Mouse (Mus musculus): ENCODE measurements at regions not wholly inside any gene's neighbourhood (a gene's known extent, or its start where the extent isn't known, plus 50 kb on each side); places are given as distances from the start of the nearest gene placed in this dataset.

DNA sequence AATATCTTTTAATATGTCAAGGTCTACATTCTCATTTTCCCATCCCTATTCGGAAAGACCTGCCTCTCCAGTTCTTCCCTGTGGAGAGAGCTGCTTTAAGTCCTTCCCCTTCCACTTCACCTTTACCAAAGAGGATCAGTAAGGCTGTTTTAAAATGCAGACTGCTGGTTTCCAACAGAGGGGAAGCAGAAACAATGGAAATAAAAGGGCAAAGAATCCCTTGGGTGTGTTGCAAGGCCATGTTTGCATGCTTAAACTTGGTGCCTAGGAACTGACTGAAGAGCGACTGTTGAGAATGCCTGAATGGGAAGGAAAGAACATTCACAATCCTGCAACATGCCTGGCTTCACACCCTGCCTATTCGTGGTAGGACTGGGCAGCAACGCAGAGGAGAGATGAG, 2759.1 kb upstream of the 5930422O12Rik start:
- DNase-seq, result no peak

DNA sequence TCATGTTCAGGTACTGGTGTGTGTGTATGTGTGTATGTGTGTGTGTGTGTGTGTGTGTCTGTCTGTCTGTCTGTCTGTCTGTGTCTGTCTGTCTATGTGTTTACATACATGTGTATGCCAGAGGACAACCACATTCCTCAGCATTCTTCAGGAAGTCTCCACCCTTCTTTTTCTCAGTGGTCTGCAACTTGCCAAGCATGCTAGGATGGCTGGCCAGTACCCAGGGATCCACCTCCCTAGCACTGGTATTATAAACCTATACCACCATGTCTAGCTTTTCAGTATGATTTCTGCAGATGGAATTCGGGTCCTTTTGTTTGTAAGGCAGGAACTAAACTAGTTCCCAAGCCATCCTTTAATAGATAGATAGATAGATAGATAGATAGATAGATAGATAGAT, 2751.1 kb upstream of the 5930422O12Rik start:
- DNase-seq, result no peak

DNA sequence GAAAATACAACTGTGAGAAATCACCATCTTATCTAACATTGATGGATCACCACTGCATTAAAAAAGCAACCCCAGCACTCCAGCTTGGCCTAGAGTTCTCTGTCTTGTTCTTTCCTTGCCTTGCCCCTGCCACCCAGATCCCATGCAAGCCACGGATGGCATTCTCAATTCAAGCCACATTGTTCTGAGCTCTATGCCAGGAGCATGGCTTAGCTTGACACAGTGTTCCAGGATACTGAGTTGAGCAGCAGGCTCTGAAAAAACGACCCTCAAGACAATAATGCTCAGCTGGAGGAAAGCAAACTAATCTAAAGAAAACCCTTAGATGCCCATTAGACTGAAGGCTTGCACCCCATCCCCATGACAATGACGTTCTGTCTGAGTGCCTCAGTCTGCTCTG, 2746.3 kb upstream of the 5930422O12Rik start:
- DNase-seq, result no peak

DNA sequence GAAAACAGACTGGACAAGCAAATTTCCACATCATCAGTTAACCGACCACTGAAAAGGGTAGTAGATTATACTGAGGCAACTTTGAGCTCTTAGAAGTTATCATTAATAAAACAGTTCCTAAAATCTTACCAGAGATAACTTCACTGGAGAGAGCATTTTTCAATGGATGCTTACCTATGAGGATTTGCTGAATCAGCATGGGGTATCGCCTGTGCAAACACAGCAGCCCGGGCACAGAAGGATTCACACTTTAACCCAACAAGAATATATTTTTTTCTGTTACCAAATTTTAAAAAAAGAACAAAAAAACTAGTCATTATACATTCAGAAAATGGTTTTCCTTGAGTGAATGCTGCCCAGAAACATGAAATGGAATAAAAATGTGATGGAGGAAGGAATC, 2742.0 kb upstream of the 5930422O12Rik start:
- DNase-seq, result no peak

DNA sequence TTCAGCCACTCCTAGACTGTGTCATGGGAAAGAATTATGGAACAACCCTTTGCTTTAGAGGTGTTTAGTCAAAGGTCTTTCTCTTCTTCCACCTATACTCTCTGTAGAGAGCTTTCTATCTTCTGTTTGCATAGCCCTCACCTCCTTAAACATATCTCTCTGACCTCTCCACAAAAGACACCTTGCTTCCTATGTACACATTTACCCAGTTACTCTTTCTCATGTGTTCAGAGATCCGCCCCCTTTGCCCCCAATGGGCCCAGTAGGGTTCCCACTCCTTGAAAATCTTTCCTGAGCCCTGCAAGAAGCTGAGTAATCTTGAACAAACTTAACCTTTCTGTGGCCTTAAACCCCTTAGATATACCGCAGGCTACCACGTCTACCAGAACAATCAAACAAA, 2734.4 kb upstream of the 5930422O12Rik start:
- no peak for DNase-seq

DNA sequence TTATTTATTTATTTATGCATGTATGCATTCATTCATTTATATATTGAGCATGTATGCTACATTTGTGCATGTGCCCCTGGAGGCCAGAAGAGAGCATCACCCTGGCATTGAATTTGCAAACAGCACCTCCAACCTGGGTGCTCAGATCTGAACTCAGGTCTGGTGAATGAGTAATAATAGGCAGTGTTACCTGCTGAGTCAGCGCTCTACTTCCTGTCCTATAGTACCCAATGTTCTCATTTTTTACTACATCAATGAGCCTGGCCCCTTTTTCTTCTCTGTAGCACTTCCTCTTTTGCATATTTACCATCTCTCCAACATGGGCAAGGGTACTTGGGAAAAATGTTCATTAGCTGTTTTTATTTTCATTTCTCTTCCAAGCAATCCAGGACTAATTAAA, 2711.9 kb upstream of the 5930422O12Rik start:
- no peak for DNase-seq

DNA sequence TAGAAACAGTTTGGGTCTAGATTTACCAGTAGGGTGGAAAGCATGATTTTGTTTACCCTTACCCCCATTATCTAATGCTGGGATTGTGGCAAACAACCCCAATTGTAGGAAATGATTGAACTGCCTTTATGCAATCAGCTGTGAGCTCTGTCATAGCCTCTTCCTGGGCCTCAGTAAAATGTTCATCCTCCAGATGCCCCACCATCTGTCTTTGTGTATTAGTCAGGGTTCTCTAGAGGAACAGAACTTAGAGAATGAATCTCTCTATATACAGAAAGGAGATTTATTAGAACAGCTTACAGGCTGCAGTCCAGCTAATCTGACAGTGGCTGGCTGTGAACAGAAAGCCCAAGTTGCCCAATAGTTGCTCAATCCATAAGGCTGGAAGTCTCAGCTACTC, 2698.1 kb upstream of the 5930422O12Rik start:
- no peak for DNase-seq

DNA sequence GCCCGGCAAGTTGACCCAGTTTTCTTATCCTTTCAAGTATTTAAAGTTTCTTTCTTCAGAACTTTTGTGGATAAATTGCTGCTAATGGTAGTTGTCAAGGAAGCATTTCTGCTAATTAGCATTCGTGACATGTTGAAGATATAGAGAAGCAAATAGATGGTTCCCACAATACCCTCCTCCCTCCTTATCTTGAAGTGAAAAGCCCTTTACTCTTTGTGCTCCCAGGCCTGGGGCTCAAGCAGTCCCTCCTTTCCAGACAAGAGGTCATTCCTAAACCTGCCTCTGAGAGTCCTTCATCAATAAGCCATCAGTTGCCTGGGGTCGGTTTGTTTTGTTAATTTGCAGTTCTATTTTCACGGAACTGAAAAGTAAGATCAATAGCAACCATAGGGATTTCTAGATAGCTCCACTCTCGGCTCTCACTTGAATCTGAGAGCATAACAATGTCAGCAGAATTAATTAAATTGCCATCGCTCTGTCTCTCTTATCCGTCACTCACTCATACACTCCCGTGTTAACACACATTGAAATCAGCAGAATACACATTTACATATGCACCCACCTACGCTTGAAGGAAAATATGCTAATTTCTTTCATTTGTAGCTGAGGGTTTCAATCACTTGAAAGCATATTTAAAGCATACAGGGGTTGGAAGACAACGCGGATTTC, 2695.8 kb upstream of the 5930422O12Rik start:
- no peak for DNase-seq

DNA sequence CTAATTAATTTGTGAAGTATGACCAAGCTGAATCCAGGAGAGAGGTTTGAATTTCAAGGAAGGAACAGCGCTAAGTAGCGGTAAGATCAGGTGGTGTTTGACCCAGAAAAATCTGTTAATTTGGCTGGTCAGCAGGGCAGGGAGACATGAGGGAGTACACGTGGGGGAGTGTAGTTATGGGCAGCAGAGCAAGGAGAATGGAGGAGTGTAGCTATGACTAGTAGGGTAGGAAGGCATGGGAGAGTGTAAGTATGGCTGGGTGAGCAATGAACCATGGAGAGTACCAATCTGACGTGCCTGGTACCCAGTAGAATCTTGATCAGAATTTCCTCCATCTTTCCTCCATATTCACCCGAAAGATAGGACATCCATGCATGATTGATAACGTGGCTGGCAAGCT, 2695.1 kb upstream of the 5930422O12Rik start:
- DNase-seq, result no peak

DNA sequence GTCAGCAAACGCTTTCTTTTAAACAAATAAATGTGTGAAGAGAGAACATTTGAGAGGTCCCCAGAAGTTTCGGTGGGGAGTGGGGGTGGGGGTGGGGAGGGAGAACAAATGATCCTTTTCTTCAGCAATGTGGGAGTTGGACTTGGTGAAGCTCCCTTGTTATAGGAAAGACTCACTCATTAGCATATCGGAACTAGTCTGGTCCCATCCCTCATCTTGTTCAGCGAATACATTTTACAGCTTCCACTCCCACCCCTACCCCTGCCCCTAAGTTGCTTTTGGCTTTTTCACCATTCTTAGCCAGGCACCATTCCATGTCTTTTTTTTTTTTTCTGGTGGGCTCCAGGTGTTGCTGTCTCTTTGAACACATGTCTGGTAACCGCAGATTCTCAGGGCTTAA, 2693.2 kb upstream of the 5930422O12Rik start:
- no peak for DNase-seq

DNA sequence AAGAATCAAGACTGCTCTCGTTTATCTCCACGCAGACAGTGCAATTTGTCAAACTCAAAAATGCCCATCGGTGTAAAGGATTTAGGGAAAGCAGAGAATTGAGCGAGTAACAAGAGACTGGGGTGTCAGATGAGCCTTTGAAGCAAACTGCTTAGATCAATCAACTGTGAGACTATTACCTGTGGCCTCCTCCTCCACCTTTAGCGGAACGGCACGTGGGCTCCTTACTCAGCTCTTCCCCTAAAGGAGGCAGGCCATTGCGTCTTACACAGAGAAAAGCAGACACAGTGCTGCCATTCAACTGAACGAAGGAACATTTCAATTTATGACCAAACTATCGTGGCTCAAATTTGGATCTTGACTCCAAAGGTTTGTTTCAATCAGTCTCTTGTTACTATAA, 2692.8 kb upstream of the 5930422O12Rik start:
- no peak for DNase-seq

DNA sequence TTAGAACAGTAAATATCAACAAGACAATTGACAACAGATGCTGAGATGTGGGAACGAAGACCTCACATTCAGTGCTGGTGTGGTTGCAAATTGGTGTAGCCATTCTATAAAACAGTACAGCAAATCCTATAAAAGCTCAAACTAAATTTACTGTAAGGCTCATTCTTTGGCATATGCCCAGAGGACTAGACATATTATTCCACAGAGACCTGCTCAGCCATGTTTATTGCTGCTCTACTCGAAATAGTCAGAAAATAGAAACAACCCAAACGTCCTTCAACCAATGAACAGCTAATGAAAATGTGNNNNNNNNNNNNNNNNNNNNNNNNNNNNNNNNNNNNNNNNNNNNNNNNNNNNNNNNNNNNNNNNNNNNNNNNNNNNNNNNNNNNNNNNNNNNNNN, 2681.6 kb upstream of the 5930422O12Rik start:
- no peak for DNase-seq

Measured in adrenal gland, postnatal 10 days (tissue).